Comparison of ENCODE assay signal across 33 mouse cellular contexts in the genomic region with DNA sequence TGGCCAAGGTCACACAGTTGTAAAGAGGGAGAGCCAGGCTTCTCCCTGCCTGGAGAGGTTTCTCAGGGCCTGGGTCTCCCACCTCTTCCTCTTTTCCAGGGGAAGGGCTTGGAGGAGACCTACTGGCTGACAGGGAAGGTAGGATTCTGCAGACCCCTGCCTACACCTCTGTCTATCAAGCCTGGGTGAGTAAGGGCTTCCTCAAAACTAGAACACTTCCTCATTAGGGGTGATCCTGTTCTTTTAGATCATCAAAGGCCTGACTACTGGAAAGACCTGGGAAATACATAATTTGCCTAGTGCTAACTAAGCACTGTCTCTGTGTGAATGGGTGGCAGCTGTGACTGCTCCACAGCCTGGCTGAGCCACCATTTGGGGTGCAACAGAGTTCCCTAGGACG. TPM values are rescaled to one million over a fixed set of nuclear protein-coding genes. Genes with fewer than 3 reads are reported as not detected.
"Had no signal": no experiment of that assay in that cellular context is flagged by ENCODE, and none has a peak within 500 bp of the region (broad histone marks: within the 10 kb centered on the region; RNA-seq: fewer than 3 reads in every experiment).

No protein-coding gene starts in this region.

- H3K4me2 ChIP-seq: heart, embryonic 12.5 days; hindbrain, embryonic 13.5 days; hindbrain, embryonic 15.5 days; kidney, embryonic 15.5 days; limb, embryonic 12.5 days; liver, embryonic 11.5 days; liver, embryonic 13.5 days had no signal

- ATAC-seq: hindbrain, postnatal 0 days; intestine, embryonic 16.5 days had no signal

- H3K4me3 ChIP-seq: heart, embryonic 10.5 days; heart, embryonic 12.5 days; hindbrain, embryonic 13.5 days; hindbrain, embryonic 15.5 days; kidney, embryonic 15.5 days; layer of hippocampus, adult 2 months; left cerebral cortex, adult 2 months; limb, embryonic 10.5 days; limb, embryonic 12.5 days; liver, embryonic 13.5 days had no signal

- H3K9ac ChIP-seq: heart, embryonic 12.5 days; hindbrain, embryonic 13.5 days; hindbrain, embryonic 15.5 days; kidney, embryonic 15.5 days; limb, embryonic 12.5 days; liver, embryonic 13.5 days had no signal

- H3K27ac ChIP-seq: heart, embryonic 10.5 days; hindbrain, embryonic 13.5 days; hindbrain, embryonic 15.5 days; hindbrain, postnatal 0 days; kidney, embryonic 15.5 days; kidney, postnatal 0 days; layer of hippocampus, adult 2 months; left cerebral cortex, adult 2 months; limb, embryonic 12.5 days; liver, embryonic 13.5 days had no signal

- DNase-seq: gastrocnemius, postnatal 14 days; gastrocnemius, postnatal 36 days; heart, adult 18-20 months; heart, postnatal 10 days; kidney, adult 11 months; kidney, adult 2 months; kidney, adult 9 months; kidney, postnatal 14 days; kidney, postnatal 4 days; liver; liver, embryonic 13.5 days had no signal

- H3K36me3 ChIP-seq: heart, embryonic 10.5 days; heart, embryonic 12.5 days; hindbrain, embryonic 13.5 days; hindbrain, embryonic 15.5 days; kidney, embryonic 15.5 days; limb, embryonic 10.5 days; limb, embryonic 12.5 days; liver, embryonic 13.5 days had no signal

- H3K27me3 ChIP-seq: hindbrain, embryonic 13.5 days; liver, embryonic 13.5 days had no signal

- H3K4me1 ChIP-seq: hindbrain, embryonic 13.5 days; hindbrain, embryonic 15.5 days; kidney, embryonic 15.5 days; liver, embryonic 13.5 days had no signal

- H3K9me3 ChIP-seq: heart, embryonic 10.5 days; heart, embryonic 12.5 days; hindbrain, embryonic 13.5 days; hindbrain, embryonic 15.5 days; kidney, embryonic 15.5 days; limb, embryonic 10.5 days; limb, embryonic 12.5 days; liver, embryonic 13.5 days had no signal

RNA-seq across cellular contexts. Expression of gene Gucy2d, which starts 34.3 kb away (rescaled TPM):
- total RNA-seq: hematopoietic stem cell, adult 5-6 weeks; hindbrain, postnatal 0 days; layer of hippocampus, adult 2 months; layer of hippocampus, postnatal 10 days; layer of hippocampus, postnatal 25 days; left cerebral cortex, adult 2 months had no signal
- polyA plus RNA-seq: gonadal fat pad, adult 2 months; heart, embryonic 10.5 days; heart, embryonic 12.5 days; heart, embryonic 14.5 days; heart, embryonic 16.5 days; hindbrain, embryonic 11.5 days; intestine, embryonic 14.5 days; kidney, adult 2 months; kidney, postnatal 0 days; limb, embryonic 14.5 days; liver, embryonic 11.5 days; liver, embryonic 13.5 days had no signal
